Mouse (Mus musculus) intestine, postnatal 0 days (tissue): ENCODE measurements around the gene Abca12. TPM values are rescaled to one million over a fixed set of nuclear protein-coding genes. Genes with fewer than 3 reads are reported as not detected.
A peak's percentile ranks its signal among the peaks of the same experiment; 100 is the strongest.

Experiments
- ATAC-seq: fragments of 200-750 bp; cut with Nextera tagmentation; 2 replicates; pipeline ENCODE4 v1.8.0; 2017; ENCODE audit warnings: mild to moderate bottlenecking, moderate TSS enrichment, moderate library complexity
- H3K27ac ChIP-seq: fragments of 300-500 bp; sonication (generic); 2 replicates; pipeline ENCODE4 v1.5.1; 2014; ENCODE audit warnings: mild to moderate bottlenecking, low read depth, low read length, moderate library complexity
- H3K27me3 ChIP-seq: fragments of 300-500 bp; sonication (generic); replicated peaks from 2 replicates; pipeline ENCODE4 v1.6.1; 2014; ENCODE audit warnings: low read length, mixed read lengths; ENCODE audit not compliant: control insufficient read depth, insufficient read depth
- H3K36me3 ChIP-seq: fragments of 300-500 bp; sonication (generic); 2 replicates; pipeline ENCODE4 v1.6.1; 2014; ENCODE audit warnings: mild to moderate bottlenecking, moderate library complexity; ENCODE audit not compliant: control insufficient read depth, insufficient read depth
- H3K4me1 ChIP-seq: fragments of 300-500 bp; sonication (generic); replicated peaks from 2 replicates; pipeline ENCODE4 v1.6.1; 2014; ENCODE audit warnings: antibody characterized with exemption, low read length, mixed read lengths; ENCODE audit not compliant: control insufficient read depth, insufficient read depth
- H3K4me2 ChIP-seq: fragments of 300-500 bp; sonication (generic); replicated peaks from 2 replicates; pipeline ENCODE4 v1.6.1; 2014; ENCODE audit warnings: low read depth, mild to moderate bottlenecking, moderate library complexity
- H3K4me3 ChIP-seq: fragments of 300-500 bp; sonication (generic); 2 replicates; pipeline ENCODE4 v1.5.1; 2014; ENCODE audit warnings: low read depth, low read length
- H3K9ac ChIP-seq: fragments of 300-500 bp; sonication (generic); 2 replicates; pipeline ENCODE4 v1.6.1; 2014; ENCODE audit warnings: mild to moderate bottlenecking, low read depth, low read length
- H3K9me3 ChIP-seq: fragments of 300-500 bp; sonication (generic); 2 replicates; pipeline ENCODE4 v1.6.1; 2016; ENCODE audit warnings: mixed run types; ENCODE audit not compliant: control insufficient read depth
- CTCF ChIP-seq: sonication (generic); IDR thresholded peaks from 2 replicates; pipeline ENCODE4 v1.5.1; 2016; ENCODE audit warnings: low read depth, mild to moderate bottlenecking, control low read depth, antibody characterized with exemption, moderate library complexity
- WGBS: fragments of 180-500 bp; shearing (Covaris S2); extraction: QIAGEN DNeasy Blood & Tissue Kit; methylation state at CpG from one replicate; pipeline ENCODE4 v1.1.7; 2014; 5-methylcytosine and 5-hydroxymethylcytosine counted together
- polyA plus RNA-seq: library from polyadenylated mRNA; unstranded; fragments of >200 nt; fragmentation: Nextera tagmentation; extraction: Ambion mirVana; gene quantifications from 2 replicates; pipeline ENCODE4 v1.2.1, GENCODE M21; 2015

Gene Abca12
- polyA plus RNA-seq, 1 experiment from 2014 or later, result 0.03 TPM

- H3K4me2 ChIP-seq, result no peak overlapping the region
- no peak for TF ChIP-seq CTCF
- no peak overlapping the region for H3K9ac ChIP-seq
- no peaks in the 10 kb centered on the region for H3K27me3 ChIP-seq
- H3K4me3 ChIP-seq, result no peak overlapping the region
- no peaks in the 10 kb centered on the region for H3K4me1 ChIP-seq
- 76% methylated on average over 7 of the region's 7 CpGs for WGBS
- H3K27ac ChIP-seq, result no peak overlapping the region
- no peaks in the 10 kb centered on the region for H3K36me3 ChIP-seq
- no peaks in the 10 kb centered on the region for H3K9me3 ChIP-seq
- ATAC-seq, result no peak
These were observed 142.2 kb downstream of the Abca12 start for GRCm38 (mm10) chr1:71272550-71272949.

- Histone ChIP-seq H3K4me3 (no peak overlapping the region), H3K4me1 (no peaks in the 10 kb centered on the region), H3K36me3 (no peaks in the 10 kb centered on the region), H3K9me3 (no peaks in the 10 kb centered on the region), H3K27me3 (no peaks in the 10 kb centered on the region), H3K9ac (no peak overlapping the region), H3K4me2 (no peak overlapping the region), H3K27ac (no peak overlapping the region)
- ATAC-seq, result no peak
- TF ChIP-seq CTCF, result no peak
- 82% methylated on average over 8 of the region's 8 CpGs for WGBS
These were observed 142.6 kb downstream of the Abca12 start for GRCm38 (mm10) chr1:71272077-71272476.

- no peak overlapping the region for H3K9ac ChIP-seq
- H3K4me1 ChIP-seq, result no peaks in the 10 kb centered on the region
- no peak for ATAC-seq
- H3K36me3 ChIP-seq, result no peaks in the 10 kb centered on the region
- H3K4me2 ChIP-seq, result no peak overlapping the region
- H3K4me3 ChIP-seq, result no peak overlapping the region
- 96% methylated on average over 3 of the region's 3 CpGs for WGBS
- TF ChIP-seq CTCF, result 0 out of 2 replicates have a peak, but pooled peaks have one; percentile 25
- H3K9me3 ChIP-seq, result no peaks in the 10 kb centered on the region
- no peaks in the 10 kb centered on the region for H3K27me3 ChIP-seq
- no peak overlapping the region for H3K27ac ChIP-seq
These were observed 144.6 kb downstream of the Abca12 start for GRCm38 (mm10) chr1:71270083-71270482.

GRCm38 (mm10) chr1:71266630-71267029 is 148.1 kb downstream of the Abca12 start:
- Histone ChIP-seq H3K27me3 (no peaks in the 10 kb centered on the region), H3K4me1 (no peaks in the 10 kb centered on the region), H3K4me3 (no peak overlapping the region), H3K9ac (no peak overlapping the region), H3K27ac (no peak overlapping the region), H3K36me3 (no peaks in the 10 kb centered on the region), H3K9me3 (no peaks in the 10 kb centered on the region), H3K4me2 (no peak overlapping the region)
- no peak for TF ChIP-seq CTCF
- ATAC-seq, result no peak
- 90% methylated on average over 8 of the region's 8 CpGs for WGBS

- H3K27me3 ChIP-seq, result no peaks in the 10 kb centered on the region
- H3K9me3 ChIP-seq, result no peaks in the 10 kb centered on the region
- no peak overlapping the region for H3K27ac ChIP-seq
- 93% methylated on average over 7 of the region's 7 CpGs for WGBS
- no peaks in the 10 kb centered on the region for H3K36me3 ChIP-seq
- H3K9ac ChIP-seq, result no peak overlapping the region
- H3K4me3 ChIP-seq, result no peak overlapping the region
- no peaks in the 10 kb centered on the region for H3K4me1 ChIP-seq
- H3K4me2 ChIP-seq, result no peak overlapping the region
- ATAC-seq, result no peak
- TF ChIP-seq CTCF, result no peak
These were observed 151.2 kb downstream of the Abca12 start for GRCm38 (mm10) chr1:71263532-71263931.

- 62% methylated on average over 3 of the region's 3 CpGs for WGBS
- no peak for TF ChIP-seq CTCF
- Histone ChIP-seq H3K9ac (no peak overlapping the region), H3K4me3 (no peak overlapping the region), H3K27me3 (no peaks in the 10 kb centered on the region), H3K4me2 (no peak overlapping the region), H3K27ac (no peak overlapping the region), H3K36me3 (no peaks in the 10 kb centered on the region), H3K9me3 (no peaks in the 10 kb centered on the region), H3K4me1 (no peaks in the 10 kb centered on the region)
- no peak for ATAC-seq
These were observed 170.1 kb downstream of the Abca12 start for GRCm38 (mm10) chr1:71244647-71245046.

- 73% methylated on average over 1 of the region's 1 CpGs for WGBS
These were observed 173.3 kb downstream of the Abca12 start for GRCm38 (mm10) chr1:71241396-71241795.

More at GRCm38 (mm10) chr1:71241396-71241795, 173.3 kb downstream of the Abca12 start:
- no peak overlapping the region for H3K4me3 ChIP-seq
- no peak for TF ChIP-seq CTCF
- H3K4me1 ChIP-seq, result no peaks in the 10 kb centered on the region
- ATAC-seq, result no peak
- no peak overlapping the region for H3K9ac ChIP-seq
- no peak overlapping the region for H3K27ac ChIP-seq
- H3K27me3 ChIP-seq, result no peaks in the 10 kb centered on the region
- H3K4me2 ChIP-seq, result no peak overlapping the region
- H3K36me3 ChIP-seq, result no peaks in the 10 kb centered on the region
- no peaks in the 10 kb centered on the region for H3K9me3 ChIP-seq
